Comparison of ENCODE assay signal across 10 mouse cellular contexts in genomic region chr1:179502565-179502964, GRCm38 (mm10). TPM values are rescaled to one million over a fixed set of nuclear protein-coding genes. Genes with fewer than 3 reads are reported as not detected.
DNase-seq lines count a peak whose midpoint lies in the region; ATAC-seq and TF ChIP-seq lines count a peak whose summit lies in the region.
"Had no signal": no experiment of that assay in that cellular context is flagged by ENCODE, and none has a peak within 500 bp of the region (broad histone marks: within the 10 kb centered on the region; RNA-seq: fewer than 3 reads in every experiment).

No protein-coding gene starts in this region.

- TF ChIP-seq POLR2A in MEL (IDR thresholded peaks at IDR 0.05; ENCODE audit: control insufficient read depth in 1 of 2, insufficient read depth in 1 of 2, low read depth in 1 of 2, low read length in 2 of 2, poor library complexity in 1 of 2): no peak

- H3K27ac ChIP-seq in layer of hippocampus, adult 2 months: no peak overlapping the region
- H3K27ac ChIP-seq in MEL (ENCODE audit: control insufficient read depth, low read depth, low read length): no peak overlapping the region
- H3K27ac ChIP-seq: heart, embryonic 13.5 days; neural tube, embryonic 12.5 days had no signal

- TF ChIP-seq EP300 in MEL (IDR thresholded peaks at IDR 0.05; ENCODE audit: low read depth in 1 of 2, low read length in 2 of 2): no peak

- DNase-seq in adrenal gland, postnatal 14 days: peak; percentile 15
- no peak for DNase-seq in adrenal gland, adult 2 months
- DNase-seq in layer of hippocampus, adult 2 months (ENCODE audit: low spot score in 2 of 2): peak in 1 of 2 experiments; percentile 23
- no peak for DNase-seq in layer of hippocampus, postnatal 36 days
- DNase-seq in MEL (ENCODE audit: low read depth, low spot score): peak; percentile 58
- no peak for DNase-seq in gastrocnemius, postnatal 4 days (ENCODE audit: low spot score in 2 of 2)
- no peak for DNase-seq in left cerebral cortex, adult 8-10 months (ENCODE audit: low spot score in 2 of 2)

- no peaks in the 10 kb centered on the region for H3K27me3 ChIP-seq in MEL (ENCODE audit: control insufficient read depth in 1 of 2, insufficient read depth in 2 of 2, low read length in 2 of 2)
- H3K27me3 ChIP-seq: heart, embryonic 13.5 days; neural tube, embryonic 12.5 days had no signal

- peak; percentile 89 for TF ChIP-seq CTCF in layer of hippocampus, adult 2 months (conservative IDR thresholded peaks at IDR 0.05)
- TF ChIP-seq CTCF in MEL (IDR thresholded peaks at IDR 0.05 in 2 of 3, conservative IDR thresholded peaks at IDR 0.05 in 1 of 3; ENCODE audit: control insufficient read depth in 1 of 3, insufficient read depth in 1 of 3, low read depth in 2 of 3, low read length in 3 of 3, poor library complexity in 1 of 3, severe bottlenecking in 1 of 3): peak; percentile 39 to 90 (median 83)

- no peaks in the 10 kb centered on the region for H3K4me1 ChIP-seq in MEL (ENCODE audit: control insufficient read depth in 1 of 2, insufficient read depth in 2 of 2, low read length in 2 of 2)
- H3K4me1 ChIP-seq: neural tube, embryonic 12.5 days had no signal

- H3K4me3 ChIP-seq in layer of hippocampus, adult 2 months: no peak overlapping the region
- H3K4me3 ChIP-seq in MEL (ENCODE audit: control insufficient read depth in 1 of 2, insufficient read depth in 1 of 2, low read depth in 2 of 2, low read length in 2 of 2): no peak overlapping the region
- H3K4me3 ChIP-seq: heart, embryonic 13.5 days; neural tube, embryonic 12.5 days had no signal

- H3K36me3 ChIP-seq in MEL (ENCODE audit: control insufficient read depth in 1 of 2, insufficient read depth in 2 of 2, low read length in 2 of 2): no peaks in the 10 kb centered on the region
- H3K36me3 ChIP-seq: neural tube, embryonic 12.5 days had no signal

- no peaks in the 10 kb centered on the region for H3K79me2 ChIP-seq in MEL (ENCODE audit: control insufficient read depth, insufficient read depth, low read length, poor library complexity)

- ATAC-seq in inflammation-experienced regulatory T-cells, adult 6 months: peak; percentile 63

- H3K9me3 ChIP-seq in MEL (replicated peaks; ENCODE audit: insufficient read depth, low read length): no peaks in the 10 kb centered on the region
- H3K9me3 ChIP-seq: heart, embryonic 13.5 days; neural tube, embryonic 12.5 days had no signal

- no peak overlapping the region for H3K9ac ChIP-seq in MEL (ENCODE audit: control insufficient read depth, low read depth, low read length, poor library complexity, severe bottlenecking)
- H3K9ac ChIP-seq: heart, embryonic 13.5 days; neural tube, embryonic 12.5 days had no signal

- peak; percentile 69 for TF ChIP-seq RAD21 in MEL (IDR thresholded peaks at IDR 0.05; ENCODE audit: low read depth, low read length)

TF ChIP-seq in MEL, 35 proteins besides CTCF, POLR2A, EP300 and RAD21:
- TF ChIP-seq MAFK (IDR thresholded peaks at IDR 0.05; ENCODE audit: borderline replicate concordance, low read depth, low read length) (no peak), NELFE (IDR thresholded peaks at IDR 0.05; ENCODE audit: low read depth, low read length) (no peak), BHLHE40 (IDR thresholded peaks at IDR 0.05; ENCODE audit: borderline replicate concordance, low read depth, low read length) (no peak), ZNF384 (IDR thresholded peaks at IDR 0.05; ENCODE audit: low read depth, low read length) (no peak), TCF12 (IDR thresholded peaks at IDR 0.05; ENCODE audit: low read depth, low read length) (no peak), SMC3 (IDR thresholded peaks at IDR 0.05; ENCODE audit: low read depth, low read length) (peak; percentile 67), ZC3H11A (IDR thresholded peaks at IDR 0.05; ENCODE audit: low read depth, low read length) (peak; percentile 54)
TF ChIP-seq in MEL: peak in this region for 2.

RNA-seq across cellular contexts. Expression of gene Smyd3, which starts 15.3 kb away (rescaled TPM):
- total RNA-seq in adrenal gland, postnatal 14 days (2021): 6.5 and 7.3 TPM in 2 replicates
- 1 to 10 TPM; 5.0 to 7.1 TPM for total RNA-seq in adrenal gland, adult 2 months (2021)
- polyA plus RNA-seq in adrenal gland, adult 2 months (2012; rRNA removed): 0.69 and 0.80 TPM in 2 replicates
- total RNA-seq in layer of hippocampus, adult 2 months (2021): 10 to 100 TPM; 21.1 to 24.5 TPM
- 10 to 100 TPM; 21.7 to 23.7 TPM for total RNA-seq in layer of hippocampus, postnatal 36 days (2021)
- 17.4 and 18.2 TPM in 2 replicates for total RNA-seq in MEL (2012; rRNA removed)
- polyA plus RNA-seq in MEL (2012; ENCODE audit: insufficient read depth in 1 of 2, insufficient read length in 2 of 2, low read depth in 1 of 2, low replicate concordance in 2 of 2, missing spikeins in 1 of 2): 10 to 100 TPM in 1 of 2 experiments, not detected in 1; 13.3 TPM
- polyA plus RNA-seq in inflammation-experienced regulatory T-cells, adult 6 months (2017; shearing (Covaris generic)): 10 to 100 TPM; 17.9 to 46.5 (median 40.8) TPM
- total RNA-seq in gastrocnemius, postnatal 4 days (2021): 1 to 10 TPM; 7.8 TPM
- total RNA-seq in left cerebral cortex, adult 8-10 months (2022): 10 to 100 TPM; 31.8 to 34.0 (median 33.4) TPM

RNA-seq across cellular contexts. Expression of gene Tfb2m, which starts 43.5 kb away (rescaled TPM):
- 57.2 and 67.9 TPM in 2 replicates for total RNA-seq in adrenal gland, postnatal 14 days (2021)
- 10 to 100 TPM; 58.7 to 59.7 TPM for total RNA-seq in adrenal gland, adult 2 months (2021)
- 6.0 and 6.4 TPM in 2 replicates for polyA plus RNA-seq in adrenal gland, adult 2 months (2012; rRNA removed)
- 10 to 100 TPM; 21.0 to 24.8 TPM for total RNA-seq in layer of hippocampus, adult 2 months (2021)
- 10 to 100 TPM; 27.0 to 27.4 TPM for total RNA-seq in layer of hippocampus, postnatal 36 days (2021)
- 17.3 and 19.3 TPM in 2 replicates for total RNA-seq in MEL (2012; rRNA removed)
- polyA plus RNA-seq in MEL (2012; ENCODE audit: insufficient read depth in 1 of 2, insufficient read length in 2 of 2, low read depth in 1 of 2, low replicate concordance in 2 of 2, missing spikeins in 1 of 2): 10 to 100 TPM in 1 of 2 experiments, not detected in 1; 20.9 TPM
- 10 to 100 TPM; 23.8 to 31.8 (median 27.3) TPM for polyA plus RNA-seq in inflammation-experienced regulatory T-cells, adult 6 months (2017; shearing (Covaris generic))
- 10 to 100 TPM; 16.1 to 19.5 TPM for total RNA-seq in gastrocnemius, postnatal 4 days (2021)
- 10 to 100 TPM; 21.7 to 27.3 (median 26.0) TPM for total RNA-seq in left cerebral cortex, adult 8-10 months (2022)

RNA-seq across cellular contexts. Expression of gene Cnst, which starts 43.6 kb away (rescaled TPM):
- total RNA-seq in adrenal gland, postnatal 14 days (2021): 40.4 and 49.6 TPM in 2 replicates
- total RNA-seq in adrenal gland, adult 2 months (2021): 10 to 100 TPM; 26.3 to 35.1 TPM
- 13.5 and 14.5 TPM in 2 replicates for polyA plus RNA-seq in adrenal gland, adult 2 months (2012; rRNA removed)
- total RNA-seq in layer of hippocampus, adult 2 months (2021): 10 to 100 TPM; 31.9 to 34.4 TPM
- total RNA-seq in layer of hippocampus, postnatal 36 days (2021): 10 to 100 TPM; 32.9 to 36.2 TPM
- 10.4 and 11.9 TPM in 2 replicates for total RNA-seq in MEL (2012; rRNA removed)
- polyA plus RNA-seq in MEL (2012; ENCODE audit: insufficient read depth in 1 of 2, insufficient read length in 2 of 2, low read depth in 1 of 2, low replicate concordance in 2 of 2, missing spikeins in 1 of 2): 10 to 100 TPM in 1 of 2 experiments, not detected in 1; 12.1 TPM
- 10 to 100 TPM; 10.6 to 16.1 (median 16.0) TPM for polyA plus RNA-seq in inflammation-experienced regulatory T-cells, adult 6 months (2017; shearing (Covaris generic))
- 10 to 100 TPM; 33.5 to 36.4 TPM for total RNA-seq in gastrocnemius, postnatal 4 days (2021)
- 10 to 100 TPM; 40.1 to 42.1 (median 41.1) TPM for total RNA-seq in left cerebral cortex, adult 8-10 months (2022)

Comparison
In these comparisons a context has a peak if more than half of its experiments do, and no peak if none do; other contexts are left out.
1. DNase-seq: peak in adrenal gland, postnatal 14 days (single experiment) and MEL (single experiment); none in adrenal gland, adult 2 months (single experiment), layer of hippocampus, postnatal 36 days (0 of 2), gastrocnemius, postnatal 4 days (0 of 2) and left cerebral cortex, adult 8-10 months (0 of 2).